In genomic region chr2:180499741-180500140, GRCm38 (mm10) we compare ENCODE assay signal across 9 mouse cellular contexts. TPM values are rescaled to one million over a fixed set of nuclear protein-coding genes. Genes with fewer than 3 reads are reported as not detected.
DNase-seq lines count a peak whose midpoint lies in the region; ATAC-seq and TF ChIP-seq lines count a peak whose summit lies in the region.
"Had no signal": no experiment of that assay in that cellular context is flagged by ENCODE, and none has a peak within 500 bp of the region (broad histone marks: within the 10 kb centered on the region; RNA-seq: fewer than 3 reads in every experiment).

TSS of gene Ntsr1 (plus strand) at chr2:180499976.

- no peaks in the 10 kb centered on the region for H3K36me3 ChIP-seq in heart, postnatal 0 days (replicated peaks; ENCODE audit: control insufficient read depth, insufficient read depth, low read length)
- no peaks in the 10 kb centered on the region for H3K36me3 ChIP-seq in hindbrain, embryonic 12.5 days
- H3K36me3 ChIP-seq in liver, embryonic 13.5 days: no peaks in the 10 kb centered on the region
- no peaks in the 10 kb centered on the region for H3K36me3 ChIP-seq in stomach, postnatal 0 days (ENCODE audit: control insufficient read depth, insufficient read depth, low read length)

- no peaks in the 10 kb centered on the region for H3K9me3 ChIP-seq in heart, postnatal 0 days (replicated peaks; ENCODE audit: control insufficient read depth, low read length)
- no peaks in the 10 kb centered on the region for H3K9me3 ChIP-seq in hindbrain, embryonic 12.5 days (replicated peaks)
- H3K9me3 ChIP-seq in liver, embryonic 13.5 days (replicated peaks): no peaks in the 10 kb centered on the region
- no peaks in the 10 kb centered on the region for H3K9me3 ChIP-seq in stomach, postnatal 0 days (ENCODE audit: control insufficient read depth, low read length)

- TF ChIP-seq POLR2A in cortical plate, adult 2 months (IDR thresholded peaks at IDR 0.05; ENCODE audit: extremely low read depth, insufficient read depth, low read length): no peak

- ATAC-seq in heart, postnatal 0 days (ENCODE audit: insufficient read depth, low read depth): no peak
- ATAC-seq in hindbrain, embryonic 12.5 days (ENCODE audit: low FRiP score): peak; percentile 67
- ATAC-seq in liver, embryonic 13.5 days (ENCODE audit: low read depth): no peak
- no peak for ATAC-seq in stomach, postnatal 0 days (ENCODE audit: low FRiP score, low TSS enrichment)
- ATAC-seq in erythroid progenitor cell, adult 5-6 weeks (replicated peaks; ENCODE audit: low FRiP score, poor library complexity, severe bottlenecking): no peak
- ATAC-seq: Patski had no signal

- H3K4me2 ChIP-seq in heart, postnatal 0 days (ENCODE audit: low read depth, low read length): peak within 1 kb of the TSS; percentile 45
- peak within 1 kb of the TSS; percentile 63 for H3K4me2 ChIP-seq in hindbrain, embryonic 12.5 days (replicated peaks)
- H3K4me2 ChIP-seq in liver, embryonic 13.5 days: 0 out of 2 replicates have a peak within 1 kb of the TSS, but pooled peaks have one; percentile 12
- H3K4me2 ChIP-seq in stomach, postnatal 0 days (replicated peaks; ENCODE audit: low read depth): peak within 1 kb of the TSS; percentile 49

- no peak within 1 kb of the TSS for H3K27ac ChIP-seq in heart, postnatal 0 days (ENCODE audit: low read depth)
- no peak within 1 kb of the TSS for H3K27ac ChIP-seq in cortical plate, adult 2 months (ENCODE audit: insufficient read depth, low read length)
- H3K27ac ChIP-seq in hindbrain, embryonic 12.5 days: no peak within 1 kb of the TSS
- no peak within 1 kb of the TSS for H3K27ac ChIP-seq in liver, embryonic 13.5 days
- no peak within 1 kb of the TSS for H3K27ac ChIP-seq in stomach, postnatal 0 days (replicated peaks)

- no peak within 1 kb of the TSS for H3K9ac ChIP-seq in heart, postnatal 0 days (replicated peaks; ENCODE audit: low read depth, low read length)
- H3K9ac ChIP-seq in hindbrain, embryonic 12.5 days: peak within 1 kb of the TSS; percentile 55
- no peak within 1 kb of the TSS for H3K9ac ChIP-seq in liver, embryonic 13.5 days
- H3K9ac ChIP-seq in stomach, postnatal 0 days (ENCODE audit: low read length): no peak within 1 kb of the TSS

- peak within 1 kb of the TSS; percentile 29 for H3K4me3 ChIP-seq in heart, postnatal 0 days (ENCODE audit: low read depth, low read length)
- H3K4me3 ChIP-seq in cortical plate, adult 2 months (ENCODE audit: insufficient read depth, low read length): peak within 1 kb of the TSS; percentile 19
- peak within 1 kb of the TSS; percentile 35 for H3K4me3 ChIP-seq in hindbrain, embryonic 12.5 days
- H3K4me3 ChIP-seq in liver, embryonic 13.5 days (replicated peaks): no peak within 1 kb of the TSS
- peak within 1 kb of the TSS; percentile 27 for H3K4me3 ChIP-seq in stomach, postnatal 0 days (ENCODE audit: low read depth, low read length)

- intact Hi-C loops in heart, postnatal 10 days (cut with DNase I): no loop called here

- no peaks in the 10 kb centered on the region for H3K4me1 ChIP-seq in heart, postnatal 0 days (ENCODE audit: control insufficient read depth, insufficient read depth)
- peaks cover 3% of the 10 kb centered on the region for H3K4me1 ChIP-seq in cortical plate, adult 2 months (ENCODE audit: control insufficient read depth, insufficient read depth, low read length)
- peaks cover 22% of the 10 kb centered on the region for H3K4me1 ChIP-seq in hindbrain, embryonic 12.5 days
- H3K4me1 ChIP-seq in liver, embryonic 13.5 days (replicated peaks): no peaks in the 10 kb centered on the region
- no peaks in the 10 kb centered on the region for H3K4me1 ChIP-seq in stomach, postnatal 0 days (replicated peaks; ENCODE audit: control insufficient read depth, insufficient read depth)

- WGBS in heart, postnatal 0 days: under 1% methylated on average over 27 of the region's 30 CpGs
- under 1% methylated on average over 30 of the region's 30 CpGs for whole genome bisulfite sequencing in hindbrain, embryonic 12.5 days
- WGBS in liver, embryonic 13.5 days (ENCODE audit: insufficient replicate concordance): 2% methylated on average over 30 of the region's 30 CpGs
- 2% methylated on average over 30 of the region's 30 CpGs for WGBS in stomach, postnatal 0 days

- no peak for TF ChIP-seq EP300 in heart, postnatal 0 days (IDR thresholded peaks at IDR 0.05; ENCODE audit: low read depth)
- no peak for TF ChIP-seq EP300 in stomach, postnatal 0 days (optimal IDR thresholded peaks at IDR 0.05)

- peaks cover 45% of the 10 kb centered on the region for H3K27me3 ChIP-seq in heart, postnatal 0 days (ENCODE audit: control insufficient read depth, insufficient read depth, low read length)
- H3K27me3 ChIP-seq in hindbrain, embryonic 12.5 days: peaks cover 59% of the 10 kb centered on the region
- H3K27me3 ChIP-seq in liver, embryonic 13.5 days: peaks cover 55% of the 10 kb centered on the region
- peaks cover 6% of the 10 kb centered on the region for H3K27me3 ChIP-seq in stomach, postnatal 0 days (ENCODE audit: control insufficient read depth, insufficient read depth, low read length)

- no peak for TF ChIP-seq CTCF in heart, postnatal 0 days (IDR thresholded peaks at IDR 0.05; ENCODE audit: low read depth)
- TF ChIP-seq CTCF in cortical plate, adult 2 months (IDR thresholded peaks at IDR 0.05; ENCODE audit: extremely low read depth, insufficient read depth, low read length): no peak
- TF ChIP-seq CTCF in stomach, postnatal 0 days (IDR thresholded peaks at IDR 0.05; ENCODE audit: low read depth): no peak

- DNase-seq in heart, postnatal 0 days (ENCODE audit: low spot score): no peak
- no peak for DNase-seq in heart, postnatal 10 days
- no peak for DNase-seq in liver, embryonic 13.5 days
- DNase-seq in stomach, postnatal 0 days (ENCODE audit: low spot score): no peak
- DNase-seq in cerebellum, adult 18-20 months: no peak

RNA-seq across cellular contexts. Expression of gene Ntsr1, which starts in this region (rescaled TPM):
- total RNA-seq in heart, postnatal 0 days (2014; rRNA removed; ENCODE audit: low replicate concordance): 0.08 and 1.1 TPM in 2 replicates
- 0.40 and 0.75 TPM in 2 replicates for polyA plus RNA-seq in heart, postnatal 0 days (2015; fragmentation: Nextera tagmentation; extraction: Ambion mirVana)
- total RNA-seq in heart, postnatal 10 days (2021): under 1 TPM; 0.12 TPM
- 5.6 and 6.0 TPM in 2 replicates for polyA plus RNA-seq in cortical plate, adult 2 months (2012; rRNA removed)
- 0.40 and 0.43 TPM in 2 replicates for polyA plus RNA-seq in hindbrain, embryonic 12.5 days (2016; fragmentation: Nextera tagmentation; extraction: Ambion mirVana)
- 0.08 and 0.13 TPM in 2 replicates for polyA plus RNA-seq in liver, embryonic 13.5 days (2015; fragmentation: Nextera tagmentation; extraction: Ambion mirVana)
- 0.11 and 0.12 TPM in 2 replicates for polyA plus RNA-seq in stomach, postnatal 0 days (2015; fragmentation: Nextera tagmentation; extraction: Ambion mirVana)
- total RNA-seq in erythroid progenitor cell, adult 5-6 weeks (2015; ENCODE audit: low replicate concordance): not detected in 2 replicates
- not detected in 2 replicates for total RNA-seq in erythroid progenitor cell, adult 5-6 weeks (2017; ENCODE audit: low replicate concordance)
- polyA plus RNA-seq: Patski had no signal

Comparison
In these comparisons a context has a peak if more than half of its experiments do, and no peak if none do; other contexts are left out.
1. Peak in ATAC-seq, H3K4me3 ChIP-seq, H3K9ac ChIP-seq and H3K4me2 ChIP-seq in hindbrain, embryonic 12.5 days; RNA of the gene not detected or under 1 TPM.
2. H3K4me2 ChIP-seq: peak in every context shown above with its lines; median percentile 63 in hindbrain, embryonic 12.5 days; 49 in stomach, postnatal 0 days; 45 in heart, postnatal 0 days; 12 in liver, embryonic 13.5 days.